Mouse (Mus musculus): ENCODE data around the gene Pcdh8. TPM values are rescaled to one million over a fixed set of nuclear protein-coding genes. Genes with fewer than 3 reads are reported as not detected.

Gene Pcdh8
- total and polyA plus RNA-seq, 2 experiments from 2014 or later, result 30.1 to 103 TPM

DNA sequence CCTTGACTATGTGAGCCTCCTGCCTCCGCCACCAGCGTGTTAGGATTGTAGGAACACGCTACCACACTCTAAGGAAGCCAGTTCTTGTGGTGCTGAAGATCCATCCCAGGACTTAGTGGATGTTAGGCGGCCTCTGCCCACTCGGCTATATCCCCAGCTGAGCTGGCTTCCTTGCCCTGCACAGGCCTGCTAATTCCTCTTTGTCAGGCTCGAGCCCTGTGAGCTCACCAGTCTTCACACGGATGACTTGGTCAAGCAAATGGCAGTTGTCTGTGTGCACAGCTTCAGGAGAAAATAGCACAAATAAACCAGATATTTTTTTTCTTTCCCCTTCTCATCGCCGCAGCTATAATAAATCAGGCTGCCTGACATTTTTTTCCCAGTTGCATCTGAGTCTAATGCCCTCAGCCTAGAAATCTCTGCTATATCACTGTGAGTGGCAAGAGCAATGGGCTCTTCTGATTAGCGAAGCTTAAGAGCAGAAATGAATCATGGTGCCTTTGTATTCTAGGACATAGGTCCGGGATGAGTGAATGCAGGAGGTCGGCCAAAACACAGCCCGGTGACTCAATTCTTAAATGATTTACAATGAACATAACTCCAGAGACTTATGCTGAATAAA, 16.4 kb downstream of the Pcdh8 start:
- WGBS, result 37% methylated on average over 13 of the region's 13 CpGs
- H3K4me1 ChIP-seq (ENCODE audit: insufficient read depth, low read length), result no peaks in the 10 kb centered on the region
- no peaks in the 10 kb centered on the region for H3K27me3 ChIP-seq (ENCODE audit: insufficient read depth, low read length)
- no peak overlapping the region for H3K4me3 ChIP-seq (ENCODE audit: low read length)
- H3K9me3 ChIP-seq (ENCODE audit: low read length), result no peaks in the 10 kb centered on the region
- H3K36me3 ChIP-seq (ENCODE audit: insufficient read depth, low read length), result no peaks in the 10 kb centered on the region
- ATAC-seq, result peak; percentile 81
- no peak overlapping the region for H3K9ac ChIP-seq (replicated peaks; ENCODE audit: low read length)
- DNase-seq (ENCODE audit: low spot score), result peak; percentile 40
- TF ChIP-seq CTCF (IDR thresholded peaks at IDR 0.05; ENCODE audit: low read depth), result no peak
- no peak overlapping the region for H3K4me2 ChIP-seq (ENCODE audit: low read depth, low read length)
- 0 out of 2 replicates have a peak overlapping the region, but pooled peaks have one; percentile 41 for H3K27ac ChIP-seq

DNA sequence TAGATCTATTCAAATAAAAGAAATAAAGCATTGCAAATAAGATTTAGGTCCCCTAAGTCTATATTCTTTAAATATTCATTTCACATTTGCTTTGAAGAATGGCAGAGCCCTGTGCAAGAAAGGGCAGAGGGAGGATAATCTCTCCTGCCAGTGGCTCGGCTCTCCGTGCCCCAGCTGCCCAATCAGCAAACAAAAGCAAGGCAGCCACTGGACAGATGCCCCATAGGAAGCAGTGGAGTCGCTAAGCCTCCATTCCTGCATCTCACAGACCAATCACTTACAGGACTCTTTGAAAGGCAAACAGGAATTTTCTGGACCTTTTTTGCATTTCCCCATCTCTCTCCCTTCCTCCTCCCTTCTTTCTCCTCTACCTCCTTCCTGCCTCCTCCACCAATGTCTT, 17.0 kb downstream of the Pcdh8 start:
- Histone ChIP-seq H3K9ac (replicated peaks; ENCODE audit: low read length) (no peak overlapping the region), H3K27ac (0 out of 2 replicates have a peak overlapping the region, but pooled peaks have one; percentile 41), H3K4me2 (ENCODE audit: low read depth, low read length) (no peak overlapping the region), H3K27me3 (ENCODE audit: insufficient read depth, low read length) (no peaks in the 10 kb centered on the region), H3K9me3 (ENCODE audit: low read length) (no peaks in the 10 kb centered on the region), H3K36me3 (ENCODE audit: insufficient read depth, low read length) (no peaks in the 10 kb centered on the region), H3K4me1 (ENCODE audit: insufficient read depth, low read length) (no peaks in the 10 kb centered on the region), H3K4me3 (ENCODE audit: low read length) (no peak overlapping the region)
- ATAC-seq, result no peak
- peak; percentile 25 for DNase-seq (ENCODE audit: low spot score)
- TF ChIP-seq CTCF (IDR thresholded peaks at IDR 0.05; ENCODE audit: low read depth), result no peak
- WGBS, result 20% methylated on average over 3 of the region's 3 CpGs

DNA sequence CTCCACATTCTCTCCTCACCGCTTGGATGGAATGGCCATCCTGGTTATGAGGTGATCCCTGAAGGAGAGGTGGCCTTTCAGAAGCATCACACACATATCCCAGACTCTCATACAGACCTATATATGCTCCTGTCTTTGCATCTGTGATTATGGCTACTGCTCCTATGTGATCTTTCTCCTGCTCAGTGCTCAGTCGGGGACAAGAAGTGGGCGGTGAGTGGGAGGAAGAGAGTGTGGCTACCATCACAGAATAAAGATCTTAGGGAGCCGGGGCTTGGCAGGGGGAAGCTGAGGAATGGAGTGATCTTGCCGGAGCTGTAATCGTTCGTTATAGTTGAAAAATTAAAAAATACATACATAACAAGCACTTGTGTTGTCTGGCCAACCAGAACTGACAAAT, 17.4 kb downstream of the Pcdh8 start:
- no peak for ATAC-seq
- TF ChIP-seq CTCF (IDR thresholded peaks at IDR 0.05; ENCODE audit: low read depth), result no peak
- H3K27me3 ChIP-seq (ENCODE audit: insufficient read depth, low read length), result no peaks in the 10 kb centered on the region
- WGBS, result 70% methylated on average over 7 of the region's 7 CpGs
- DNase-seq (ENCODE audit: low spot score), result no peak
- no peak overlapping the region for H3K4me3 ChIP-seq (ENCODE audit: low read length)
- no peaks in the 10 kb centered on the region for H3K4me1 ChIP-seq (ENCODE audit: insufficient read depth, low read length)
- H3K9me3 ChIP-seq (ENCODE audit: low read length), result no peaks in the 10 kb centered on the region
- H3K9ac ChIP-seq (replicated peaks; ENCODE audit: low read length), result no peak overlapping the region
- no peaks in the 10 kb centered on the region for H3K36me3 ChIP-seq (ENCODE audit: insufficient read depth, low read length)
- no peak overlapping the region for H3K27ac ChIP-seq
- no peak overlapping the region for H3K4me2 ChIP-seq (ENCODE audit: low read depth, low read length)

DNA sequence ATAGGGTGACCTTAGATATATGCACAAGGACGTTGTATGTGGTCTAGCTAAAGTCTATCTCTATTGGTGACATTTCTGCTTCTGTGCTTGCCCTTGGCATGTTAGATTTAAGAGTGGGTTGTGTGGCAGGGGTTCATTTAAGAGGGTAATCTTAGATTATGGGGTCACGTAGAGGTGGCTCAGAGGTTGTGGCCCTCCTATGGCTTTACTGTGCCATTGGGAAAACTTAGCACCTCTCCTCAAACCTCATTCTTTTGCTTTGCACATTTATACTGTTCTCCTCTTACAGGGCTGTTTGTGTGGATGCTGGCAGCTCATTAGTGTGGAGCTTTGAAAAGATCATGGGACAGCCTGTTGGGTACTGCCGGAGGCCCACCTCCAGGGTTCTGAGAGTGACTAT, 30.6 kb downstream of the Pcdh8 start:
- H3K4me2 ChIP-seq (ENCODE audit: low read depth, low read length), result no peak overlapping the region
- no peak overlapping the region for H3K9ac ChIP-seq (replicated peaks; ENCODE audit: low read length)
- no peaks in the 10 kb centered on the region for H3K36me3 ChIP-seq (ENCODE audit: insufficient read depth, low read length)
- no peaks in the 10 kb centered on the region for H3K27me3 ChIP-seq (ENCODE audit: insufficient read depth, low read length)
- no peak for DNase-seq (ENCODE audit: low spot score)
- ATAC-seq, result no peak
- H3K4me3 ChIP-seq (ENCODE audit: low read length), result no peak overlapping the region
- H3K27ac ChIP-seq, result no peak overlapping the region
- no peaks in the 10 kb centered on the region for H3K9me3 ChIP-seq (ENCODE audit: low read length)
- 86% methylated on average over 3 of the region's 3 CpGs for WGBS
- H3K4me1 ChIP-seq (ENCODE audit: insufficient read depth, low read length), result no peaks in the 10 kb centered on the region
- TF ChIP-seq CTCF (IDR thresholded peaks at IDR 0.05; ENCODE audit: low read depth), result no peak

DNA sequence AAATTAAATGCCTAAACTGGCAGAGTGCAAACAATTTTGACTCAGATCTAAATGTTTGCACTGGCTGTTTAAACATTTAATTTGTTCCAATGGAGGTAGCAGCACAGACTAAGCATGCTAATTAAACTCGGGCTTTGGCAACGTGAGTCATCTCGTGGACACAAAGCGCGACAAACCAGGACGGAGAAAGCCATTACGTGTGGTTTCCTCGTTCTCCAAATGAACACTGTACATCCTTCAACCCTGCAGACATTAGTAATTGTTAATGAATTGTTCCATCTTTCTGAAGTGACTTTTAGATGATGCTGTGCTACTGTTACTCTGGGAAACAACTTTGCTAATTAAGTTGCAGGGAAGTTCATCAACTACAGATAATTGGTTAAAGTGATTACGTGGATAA, 32.7 kb downstream of the Pcdh8 start:
- no peaks in the 10 kb centered on the region for H3K36me3 ChIP-seq (ENCODE audit: insufficient read depth, low read length)
- no peaks in the 10 kb centered on the region for H3K9me3 ChIP-seq (ENCODE audit: low read length)
- ATAC-seq, result peak; percentile 43; the same call in 1 of the 2 replicates
- H3K27me3 ChIP-seq (ENCODE audit: insufficient read depth, low read length), result no peaks in the 10 kb centered on the region
- no peak for TF ChIP-seq CTCF (IDR thresholded peaks at IDR 0.05; ENCODE audit: low read depth)
- H3K4me3 ChIP-seq (ENCODE audit: low read length), result no peak overlapping the region
- H3K27ac ChIP-seq, result no peak overlapping the region
- WGBS, result 43% methylated on average over 9 of the region's 9 CpGs
- H3K4me1 ChIP-seq (ENCODE audit: insufficient read depth, low read length), result no peaks in the 10 kb centered on the region
- H3K4me2 ChIP-seq (ENCODE audit: low read depth, low read length), result no peak overlapping the region
- DNase-seq (ENCODE audit: low spot score), result peak; percentile 24
- no peak overlapping the region for H3K9ac ChIP-seq (replicated peaks; ENCODE audit: low read length)

DNA sequence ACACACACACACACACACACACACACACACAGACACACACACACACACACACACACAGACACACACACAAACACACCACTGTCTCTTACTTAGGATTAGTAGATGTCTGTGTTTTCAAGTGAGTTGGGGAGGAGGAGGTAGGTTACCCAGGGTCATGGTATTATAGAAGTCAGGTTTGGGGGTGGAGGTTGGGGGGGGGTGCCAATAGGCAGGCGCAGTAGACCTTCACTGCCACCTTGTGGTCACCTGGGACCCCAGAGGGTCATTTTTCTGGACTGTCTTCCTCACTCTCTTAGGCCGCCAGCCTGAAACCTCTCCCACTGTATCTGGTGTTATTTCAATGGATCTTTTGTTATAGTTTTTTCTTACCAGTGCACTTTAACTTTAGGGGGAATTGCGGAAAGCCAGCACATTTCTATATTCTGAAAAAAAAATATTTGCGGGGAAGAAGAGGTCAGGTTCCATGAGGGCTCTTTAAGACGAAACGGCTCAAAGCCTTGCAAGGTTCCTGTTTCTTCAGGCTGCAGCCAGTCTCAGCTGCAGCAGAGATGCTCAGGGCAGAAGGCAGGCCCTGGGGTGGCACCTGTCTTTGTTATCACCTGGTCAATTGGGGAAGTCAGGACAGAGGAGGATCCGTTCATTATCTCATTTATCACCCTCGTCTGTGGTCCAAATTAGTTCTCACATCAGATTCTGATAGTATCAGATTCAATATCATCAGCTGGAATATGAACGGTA, 33.3 kb downstream of the Pcdh8 start:
- Histone ChIP-seq H3K9me3 (ENCODE audit: low read length) (no peaks in the 10 kb centered on the region), H3K4me3 (ENCODE audit: low read length) (no peak overlapping the region), H3K9ac (replicated peaks; ENCODE audit: low read length) (no peak overlapping the region), H3K36me3 (ENCODE audit: insufficient read depth, low read length) (no peaks in the 10 kb centered on the region), H3K4me2 (ENCODE audit: low read depth, low read length) (no peak overlapping the region), H3K27me3 (ENCODE audit: insufficient read depth, low read length) (no peaks in the 10 kb centered on the region), H3K27ac (no peak overlapping the region), H3K4me1 (ENCODE audit: insufficient read depth, low read length) (no peaks in the 10 kb centered on the region)
- DNase-seq (ENCODE audit: low spot score) (peak; percentile 58), ATAC-seq (peak; percentile 35; the same call in 1 of the 2 replicates)
- peak; percentile 69 for TF ChIP-seq CTCF (IDR thresholded peaks at IDR 0.05; ENCODE audit: low read depth)
- 68% methylated on average over 9 of the region's 9 CpGs for WGBS

DNA sequence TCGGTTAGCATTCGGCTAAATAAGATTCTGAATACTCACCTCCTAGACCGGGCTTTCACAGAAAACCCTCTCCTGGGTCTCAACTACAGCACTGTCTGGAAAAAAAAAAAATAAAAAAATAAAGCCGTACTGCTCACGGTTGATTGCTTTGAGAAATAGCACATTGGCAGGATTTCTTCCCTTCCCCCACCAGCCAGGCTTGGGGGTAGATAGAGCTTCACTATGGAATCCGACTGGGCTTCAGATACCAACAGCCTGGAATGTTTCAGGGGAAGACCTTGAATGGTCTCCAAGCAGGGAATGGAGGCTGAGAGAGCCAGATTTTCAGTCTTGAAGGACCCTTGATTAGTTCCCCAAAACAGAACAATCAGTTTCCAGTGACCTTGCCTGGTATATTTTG, 34.3 kb downstream of the Pcdh8 start:
- H3K9ac ChIP-seq (replicated peaks; ENCODE audit: low read length), result no peak overlapping the region
- WGBS, result 44% methylated on average over 6 of the region's 6 CpGs
- ATAC-seq (no peak), DNase-seq (ENCODE audit: low spot score) (peak; percentile 20)
- no peak for TF ChIP-seq CTCF (IDR thresholded peaks at IDR 0.05; ENCODE audit: low read depth)
- no peaks in the 10 kb centered on the region for H3K36me3 ChIP-seq (ENCODE audit: insufficient read depth, low read length)
- no peak overlapping the region for H3K27ac ChIP-seq
- no peak overlapping the region for H3K4me2 ChIP-seq (ENCODE audit: low read depth, low read length)
- no peaks in the 10 kb centered on the region for H3K27me3 ChIP-seq (ENCODE audit: insufficient read depth, low read length)
- H3K9me3 ChIP-seq (ENCODE audit: low read length), result no peaks in the 10 kb centered on the region
- no peak overlapping the region for H3K4me3 ChIP-seq (ENCODE audit: low read length)
- no peaks in the 10 kb centered on the region for H3K4me1 ChIP-seq (ENCODE audit: insufficient read depth, low read length)
